Comparison of ENCODE assay signal across 8 mouse cellular contexts in genomic region chr1:105990911-105991761, GRCm38 (mm10). TPM values are rescaled to one million over a fixed set of nuclear protein-coding genes. Genes with fewer than 3 reads are reported as not detected.
A peak's percentile ranks its signal among the peaks of the same experiment; 100 is the strongest.
DNase-seq lines count a peak whose midpoint lies in the region; ATAC-seq and TF ChIP-seq lines count a peak whose summit lies in the region.

No protein-coding gene starts in this region.

- peak overlapping the region; percentile 86 for H3K9ac ChIP-seq in embryonic facial prominence, embryonic 13.5 days
- H3K9ac ChIP-seq in kidney, embryonic 14.5 days (ENCODE audit: low read depth, low read length), result peak overlapping the region; percentile 84
- peak overlapping the region; percentile 85 for H3K9ac ChIP-seq in liver, adult 2 months (ENCODE audit: low read depth, low read length)

- ATAC-seq in embryonic facial prominence, embryonic 13.5 days (ENCODE audit: insufficient number of reproducible peaks, insufficient read depth, low FRiP score, low TSS enrichment, low read depth), result no peak
- peak; percentile 25 for ATAC-seq in kidney, embryonic 14.5 days (ENCODE audit: low FRiP score, low TSS enrichment)
- ATAC-seq in monocyte, adult 5-6 weeks (replicated peaks; ENCODE audit: insufficient number of reproducible peaks, low FRiP score, low TSS enrichment, poor library complexity, severe bottlenecking), result peak; percentile 27; the same call in 1 of the 2 replicates

- TF ChIP-seq POLR2A in liver, adult 2 months (IDR thresholded peaks at IDR 0.05; ENCODE audit: extremely low read depth, insufficient read depth, low read length), result 0 out of 2 replicates have a peak, but pooled peaks have one; percentile 28

- H3K4me1 ChIP-seq in embryonic facial prominence, embryonic 13.5 days, result peaks cover 30% of the 10 kb centered on the region
- H3K4me1 ChIP-seq in kidney, embryonic 14.5 days (ENCODE audit: control insufficient read depth, insufficient read depth, low read length), result peaks cover 19% of the 10 kb centered on the region
- peaks cover 14% of the 10 kb centered on the region for H3K4me1 ChIP-seq in liver, adult 2 months (ENCODE audit: control insufficient read depth, insufficient read depth, low read length)

- H3K9me3 ChIP-seq in embryonic facial prominence, embryonic 13.5 days, result no peaks in the 10 kb centered on the region
- H3K9me3 ChIP-seq in kidney, embryonic 14.5 days (ENCODE audit: control insufficient read depth, low read length), result no peaks in the 10 kb centered on the region

- peak overlapping the region; percentile 95 for H3K27ac ChIP-seq in embryonic facial prominence, embryonic 13.5 days
- H3K27ac ChIP-seq in kidney, embryonic 14.5 days (ENCODE audit: low read depth, low read length), result peak overlapping the region; percentile 89
- peak overlapping the region; percentile 91 for H3K27ac ChIP-seq in liver, adult 2 months (replicated peaks; ENCODE audit: insufficient read depth, low read depth, low read length)

- no peaks in the 10 kb centered on the region for H3K36me3 ChIP-seq in embryonic facial prominence, embryonic 13.5 days
- H3K36me3 ChIP-seq in kidney, embryonic 14.5 days (ENCODE audit: control insufficient read depth, insufficient read depth, low read length), result no peaks in the 10 kb centered on the region
- H3K36me3 ChIP-seq in liver, adult 2 months (ENCODE audit: control insufficient read depth, insufficient read depth, low read length), result no peaks in the 10 kb centered on the region

- no peaks in the 10 kb centered on the region for H3K27me3 ChIP-seq in embryonic facial prominence, embryonic 13.5 days
- H3K27me3 ChIP-seq in kidney, embryonic 14.5 days (ENCODE audit: control insufficient read depth, insufficient read depth, low read length), result no peaks in the 10 kb centered on the region
- H3K27me3 ChIP-seq in liver, adult 2 months (ENCODE audit: control insufficient read depth, insufficient read depth, low read length), result no peaks in the 10 kb centered on the region

- DNase-seq in CD4-positive helper T cell, adult 2 months (ENCODE audit: low read depth, low spot score), result peak; percentile 79
- peak; percentile 20 to 41 for DNase-seq in adrenal gland, postnatal 4 days (ENCODE audit: low spot score in 2 of 2)
- DNase-seq in heart, adult 9 months (ENCODE audit: low spot score in 2 of 2), result peak; percentile 56 to 66
- DNase-seq in liver, adult 2 months (ENCODE audit: extremely low read depth, low read depth, low spot score), result peak; percentile 50
- DNase-seq in spleen, postnatal 4 days (ENCODE audit: low spot score in 2 of 2), result peak; percentile 69 to 88

- TF ChIP-seq CTCF in liver, adult 2 months (IDR thresholded peaks at IDR 0.05; ENCODE audit: low read depth, low read length), result no peak

- H3K4me2 ChIP-seq in embryonic facial prominence, embryonic 13.5 days, result peak overlapping the region; percentile 99
- peak overlapping the region; percentile 79 for H3K4me2 ChIP-seq in kidney, embryonic 14.5 days (replicated peaks; ENCODE audit: low read depth, low read length)

- peak overlapping the region; percentile 83 for H3K4me3 ChIP-seq in embryonic facial prominence, embryonic 13.5 days
- H3K4me3 ChIP-seq in kidney, embryonic 14.5 days (ENCODE audit: low read length), result peak overlapping the region; percentile 86
- peak overlapping the region; percentile 70 for H3K4me3 ChIP-seq in liver, adult 2 months (ENCODE audit: insufficient read depth, low read depth, low read length)

- WGBS in embryonic facial prominence, embryonic 13.5 days, result under 1% methylated on average over 81 of the region's 104 CpGs
- under 1% methylated on average over 84 of the region's 104 CpGs for WGBS in kidney, embryonic 14.5 days
- 6% methylated on average over 104 of the region's 104 CpGs for WGBS in liver, adult 2 months

- H3K79me2 ChIP-seq in liver, adult 2 months (ENCODE audit: control insufficient read depth, insufficient read depth, low read length), result peaks cover 28% of the 10 kb centered on the region

RNA-seq across cellular contexts. Expression of gene Zcchc2, which starts 0.9 kb away (rescaled TPM):
- 10 to 100 TPM; 18.8 to 19.5 TPM for total RNA-seq in adrenal gland, postnatal 4 days (2021)
- 2.4 and 2.5 TPM in 2 replicates for polyA plus RNA-seq in embryonic facial prominence, embryonic 13.5 days (2015; fragmentation: Nextera tagmentation; extraction: Ambion mirVana)
- 3.3 and 5.0 TPM in 2 replicates for polyA plus RNA-seq in kidney, embryonic 14.5 days (2014; fragmentation: Nextera tagmentation; extraction: Ambion mirVana)
- total RNA-seq in liver, adult 2 months (2014; rRNA removed), result 12.2 and 16.2 TPM in 2 replicates
- 12.6 and 15.3 TPM in 2 replicates for polyA plus RNA-seq in liver, adult 2 months (2012; rRNA removed)
- total RNA-seq in monocyte, adult 5-6 weeks (2017), result 40.5 to 52.4 TPM (median 42.4 TPM) in 3 replicates
